Mouse (Mus musculus) heart, adult 8-10 months (tissue): ENCODE data around the gene Scn3b. TPM values are rescaled to one million over a fixed set of nuclear protein-coding genes. Genes with fewer than 3 reads are reported as not detected.

ENCODE experiments used
- DNase-seq: peaks from one replicate; pipeline ENCODE4 v3.0.0; 2022; ENCODE audit warnings: low spot score
- total RNA-seq, 4 experiments: library from RNA; stranded (reverse); gene quantifications; 2 replicates each; pipeline ENCODE4 v1.2.4; 2022

Gene Scn3b
- total RNA-seq, 4 experiments from 2014 or later, result 0.57 to 1.4 (median 0.74) TPM

- DNase-seq, result no peak
Measured at GRCm38 (mm10) chr9:40268748-40269102, 292 bp upstream of the Scn3b start.

DNA sequence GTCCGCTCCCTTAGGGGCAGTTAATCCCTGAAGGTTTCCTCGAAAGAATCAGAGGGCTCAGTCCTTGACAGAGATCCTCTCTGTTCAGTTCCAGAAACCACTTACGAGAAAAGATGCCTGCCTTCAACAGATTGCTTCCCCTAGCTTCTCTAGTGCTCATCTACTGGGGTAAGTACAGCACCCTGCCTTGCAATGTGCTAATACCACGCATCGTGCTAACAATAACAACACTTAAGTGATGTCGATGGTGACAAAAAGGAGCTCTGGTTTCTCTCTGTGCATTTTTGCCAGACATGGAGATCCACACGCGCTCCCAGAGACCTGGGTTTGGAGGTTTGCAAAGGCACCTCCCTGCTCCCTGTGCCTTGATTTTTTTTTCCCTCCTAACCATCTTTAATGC is 863 bp downstream of the Scn3b start:
- no peak for DNase-seq

- DNase-seq, result no peak
Measured at GRCm38 (mm10) chr9:40271075-40271474, 2.1 kb downstream of the Scn3b start.

DNA sequence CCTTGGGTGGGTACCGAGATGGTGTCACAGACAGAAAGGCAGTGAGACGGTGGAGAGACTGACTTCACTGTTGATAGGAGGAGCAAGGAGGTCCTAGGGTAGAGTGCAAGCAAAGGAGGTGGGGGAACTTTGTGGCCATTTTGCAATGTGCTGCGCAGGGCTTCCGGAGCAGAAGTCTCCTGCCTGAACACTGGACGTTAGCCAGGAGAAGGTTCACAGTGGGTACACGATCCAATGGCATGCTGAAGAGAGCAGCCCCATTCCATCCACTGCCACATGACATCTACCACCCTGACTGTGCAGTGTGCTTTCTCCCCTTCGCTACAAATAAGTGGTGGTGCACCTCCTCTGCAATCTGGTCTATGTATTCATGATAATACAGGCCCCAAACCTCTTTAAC is 3.8 kb downstream of the Scn3b start:
- no peak for DNase-seq

DNA sequence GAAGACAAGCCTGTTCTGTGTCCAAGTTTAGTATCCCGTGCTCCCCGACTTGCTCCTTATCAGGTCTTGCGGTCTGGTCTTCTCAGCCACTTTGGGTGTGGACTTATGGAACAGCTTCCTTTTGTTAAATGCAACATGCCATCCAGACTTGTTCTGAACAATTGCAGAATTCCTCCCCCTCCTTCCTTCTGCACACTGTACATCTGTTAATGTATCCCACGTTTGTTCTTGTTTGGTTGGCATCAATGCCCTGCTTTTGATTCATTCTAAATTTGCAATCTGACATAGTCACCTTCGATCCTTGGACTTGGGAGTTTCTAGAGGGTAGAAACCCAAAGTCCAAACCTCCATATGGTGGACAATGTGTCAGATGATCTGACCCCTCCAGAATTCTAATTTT is 6.9 kb downstream of the Scn3b start:
- DNase-seq, result no peak

DNA sequence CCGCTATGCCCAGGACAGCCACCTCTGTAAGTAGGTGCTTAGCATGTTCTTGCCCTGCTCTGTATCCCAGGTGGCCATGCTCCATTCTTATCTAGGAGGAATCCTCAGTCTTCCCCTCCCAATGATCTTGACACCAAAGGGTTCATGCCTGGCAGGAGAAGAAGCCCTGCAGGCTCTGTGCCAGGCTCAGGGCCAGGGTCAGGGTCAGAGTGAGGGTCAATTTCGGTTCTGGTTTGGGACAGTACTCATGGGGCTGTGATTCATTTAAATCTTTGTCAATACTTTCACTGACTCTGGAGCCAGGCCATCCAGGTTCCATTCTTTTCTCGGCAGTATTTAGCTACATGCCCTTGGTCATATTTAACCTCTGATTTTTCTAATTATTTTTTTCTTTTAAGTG is 8.7 kb downstream of the Scn3b start:
- no peak for DNase-seq

GRCm38 (mm10) chr9:40279438-40279837 is 10.4 kb downstream of the Scn3b start:
- DNase-seq, result no peak

DNA sequence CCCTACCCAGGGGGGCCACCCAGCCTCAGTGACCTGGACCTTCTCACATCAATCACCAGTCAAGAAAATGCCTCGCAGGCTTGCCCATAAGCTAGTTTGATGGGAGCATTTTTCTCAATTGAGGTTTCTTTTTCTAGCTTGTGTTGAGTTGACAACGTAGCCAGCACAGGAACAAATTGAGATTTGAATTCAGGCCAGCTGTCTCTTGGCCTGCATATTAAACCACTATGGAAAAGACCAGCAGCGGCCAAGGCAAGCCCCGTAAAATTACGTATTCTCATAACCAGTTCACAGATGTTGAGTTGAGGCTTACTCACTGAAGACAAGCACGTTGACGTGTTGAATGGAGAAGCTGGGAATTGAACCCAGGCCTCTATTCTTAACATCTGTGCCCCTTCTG is 14.0 kb downstream of the Scn3b start:
- DNase-seq, result no peak

DNA sequence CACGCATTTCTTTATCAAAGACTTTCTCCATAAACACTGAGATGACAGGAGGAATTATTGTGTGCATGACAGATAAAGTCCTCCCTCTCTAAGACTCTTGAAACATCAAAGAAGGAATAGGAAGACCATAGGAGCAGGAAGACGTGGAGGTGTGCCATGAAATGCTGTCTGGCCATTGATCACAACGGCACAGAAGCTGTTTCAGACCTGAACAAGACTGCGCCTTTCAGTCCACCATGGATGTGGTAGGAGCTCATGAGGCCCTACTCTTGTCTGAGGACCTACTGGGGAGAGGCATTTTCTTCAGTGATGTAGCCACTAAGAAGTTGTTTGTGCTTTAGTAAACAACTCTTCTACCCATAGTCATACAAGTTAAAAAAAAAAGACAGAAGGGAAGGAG is 23.5 kb downstream of the Scn3b start:
- no peak for DNase-seq

DNA sequence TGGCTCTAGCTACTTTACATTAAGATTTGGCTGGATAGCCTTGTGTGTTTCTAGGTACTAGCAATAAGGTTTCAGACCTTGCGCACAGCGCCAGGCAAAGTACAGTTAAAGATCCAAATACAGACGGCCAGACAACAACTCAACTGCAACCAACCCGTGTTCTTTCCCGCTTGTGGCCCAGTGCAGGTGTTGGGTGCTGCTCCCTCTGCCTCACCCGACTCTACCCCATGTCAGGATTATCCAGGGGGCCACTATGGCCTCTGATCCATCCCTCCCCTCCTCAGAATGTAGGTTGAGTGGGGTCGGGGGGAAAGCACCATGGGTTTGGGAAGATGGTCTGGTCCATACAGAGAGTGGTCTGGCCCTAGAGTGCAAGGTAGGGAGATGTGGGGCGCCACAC is 24.3 kb downstream of the Scn3b start:
- no peak for DNase-seq

DNA sequence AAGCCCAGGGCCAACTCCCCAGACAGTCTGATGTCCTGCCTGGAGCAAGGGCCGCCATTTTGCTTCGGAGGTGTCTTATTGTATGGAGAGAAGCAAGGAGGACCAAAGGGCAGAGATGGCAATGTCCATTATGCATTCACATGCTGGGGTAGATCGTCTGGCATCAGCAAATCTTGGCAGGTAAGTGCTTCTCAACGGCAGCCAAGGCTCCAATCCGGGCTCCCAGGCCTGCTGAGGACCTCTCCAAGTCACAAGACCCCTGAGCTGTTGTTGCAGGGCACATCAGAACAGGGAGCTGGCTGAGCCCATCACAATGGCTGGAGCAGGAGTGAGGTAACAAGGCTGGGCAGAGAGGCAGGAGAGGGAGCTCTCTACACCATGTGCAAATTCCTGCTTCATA is 24.7 kb downstream of the Scn3b start:
- DNase-seq, result no peak

GRCm38 (mm10) chr9:40294210-40294609 is 25.2 kb downstream of the Scn3b start:
- DNase-seq, result no peak

DNA sequence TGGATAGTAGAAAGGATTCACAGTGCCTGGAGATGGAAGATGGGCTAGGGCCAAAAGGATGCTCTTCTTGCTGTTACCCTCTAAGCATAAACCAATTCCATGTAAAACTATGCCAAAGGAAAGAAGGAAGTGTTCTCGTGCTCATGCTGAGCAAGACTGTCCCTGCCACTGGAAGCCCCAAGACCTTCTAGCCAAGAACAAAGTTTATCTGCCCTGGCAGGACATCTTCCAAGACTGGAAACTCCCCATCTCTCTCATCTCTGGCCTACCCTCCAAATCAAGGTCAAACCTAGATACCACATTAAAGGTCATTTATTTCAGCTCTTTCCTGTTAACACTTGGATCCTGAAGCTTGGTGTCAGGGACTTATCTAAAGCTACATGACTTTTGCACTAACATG is 25.8 kb downstream of the Scn3b start:
- DNase-seq, result no peak

DNA sequence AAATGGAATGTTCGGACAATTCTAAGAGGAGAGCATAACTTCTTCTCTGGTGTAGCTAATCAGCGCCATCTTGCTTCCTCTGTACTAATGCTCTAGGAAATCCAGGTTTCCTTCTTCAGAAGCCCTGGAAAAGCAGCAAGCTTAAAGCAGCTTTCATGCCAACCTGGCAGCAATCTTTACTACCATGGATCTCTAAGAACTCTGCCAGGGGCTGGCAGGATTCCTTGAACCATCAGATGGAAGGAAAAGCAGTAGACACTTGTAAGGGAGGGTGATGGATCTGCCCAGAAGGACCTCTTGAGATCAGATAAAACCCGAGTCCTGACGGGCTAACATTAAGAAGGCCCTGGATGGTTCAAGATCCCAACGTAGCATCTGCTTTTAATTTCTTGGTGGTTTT is 27.2 kb downstream of the Scn3b start:
- no peak for DNase-seq

DNA sequence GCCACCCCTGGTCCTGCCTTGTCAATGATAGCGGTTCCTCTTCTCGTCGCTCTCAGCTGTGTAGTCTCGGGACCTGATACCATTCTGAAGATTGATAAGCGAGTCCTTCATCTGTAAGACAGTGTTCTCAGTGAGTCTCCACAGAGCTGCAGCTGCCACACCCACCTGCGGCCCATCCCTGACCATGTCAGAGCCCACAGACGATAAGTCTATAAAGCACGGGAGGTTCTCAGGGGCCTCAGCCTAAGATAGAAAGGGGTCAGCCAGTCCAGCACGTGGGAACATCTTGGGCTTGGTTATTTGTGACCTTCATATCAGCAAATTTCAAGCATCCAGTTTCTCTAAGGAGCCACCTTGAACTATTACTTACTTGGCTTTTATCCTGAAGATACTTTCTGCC is 29.0 kb downstream of the Scn3b start:
- DNase-seq, result no peak

DNA sequence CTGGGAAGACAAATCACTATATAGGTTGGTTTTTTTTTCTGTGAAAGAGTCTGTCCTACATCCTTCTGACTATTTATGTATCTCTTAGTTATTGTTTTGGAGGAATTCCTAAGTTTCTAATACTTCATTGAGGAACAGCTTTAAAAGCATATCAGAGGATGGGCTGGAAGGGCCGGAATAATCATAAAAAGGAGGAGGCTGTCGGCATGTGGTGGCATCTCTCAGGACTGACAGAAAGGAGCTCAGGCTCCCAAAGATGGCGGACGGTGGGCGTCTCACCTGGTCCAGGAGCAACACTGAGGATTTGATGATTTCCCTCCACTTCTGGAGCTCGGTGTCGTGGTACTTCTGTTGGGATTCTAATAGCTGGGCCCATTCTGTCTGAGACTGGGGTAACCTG is 30.3 kb downstream of the Scn3b start:
- no peak for DNase-seq

DNA sequence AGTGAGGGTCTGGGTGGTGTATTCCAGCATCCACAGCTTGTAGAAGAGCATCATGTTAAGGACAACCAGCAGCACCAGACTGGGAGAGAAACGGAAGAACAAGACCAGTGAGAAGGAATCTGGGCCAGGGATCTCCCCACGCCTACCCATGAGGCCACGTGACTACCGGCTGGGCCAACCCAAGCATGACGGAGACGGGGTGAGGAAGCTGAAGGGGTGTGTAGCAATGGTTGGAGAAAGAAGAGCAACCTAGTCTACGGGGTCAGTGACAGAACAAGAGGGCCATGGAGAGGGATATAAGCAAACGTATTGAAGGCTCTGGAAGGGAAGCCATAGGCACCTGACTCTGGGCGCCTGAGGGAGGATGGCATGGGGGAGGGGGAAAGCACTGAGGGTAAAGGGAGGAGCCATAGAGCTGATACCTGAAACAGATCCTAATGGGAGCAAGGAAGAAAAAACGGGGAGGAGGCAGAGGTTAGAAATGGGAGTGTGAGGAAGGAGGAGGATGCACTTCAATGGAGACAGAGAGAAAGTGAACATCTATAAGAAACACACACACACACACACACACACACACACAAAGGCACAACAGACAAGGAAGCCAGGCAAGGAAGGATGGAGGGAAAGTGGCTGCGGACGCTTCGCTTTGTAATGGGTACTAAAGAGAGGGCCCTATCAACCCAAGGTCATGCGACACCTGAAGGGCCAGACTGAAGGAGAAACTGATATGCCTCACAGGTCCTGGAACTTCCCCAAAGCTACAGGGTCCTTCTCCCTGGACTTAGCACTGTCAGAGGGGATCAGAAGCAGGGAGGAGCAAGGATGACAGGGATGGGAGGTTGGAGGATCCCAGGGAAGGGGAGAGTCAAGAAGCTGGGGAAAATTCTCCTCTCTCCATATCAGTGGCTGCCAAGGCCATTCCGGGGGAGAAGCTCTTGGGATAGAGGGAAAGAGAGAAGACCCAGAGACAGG is 31.3 kb downstream of the Scn3b start:
- DNase-seq, result no peak

DNA sequence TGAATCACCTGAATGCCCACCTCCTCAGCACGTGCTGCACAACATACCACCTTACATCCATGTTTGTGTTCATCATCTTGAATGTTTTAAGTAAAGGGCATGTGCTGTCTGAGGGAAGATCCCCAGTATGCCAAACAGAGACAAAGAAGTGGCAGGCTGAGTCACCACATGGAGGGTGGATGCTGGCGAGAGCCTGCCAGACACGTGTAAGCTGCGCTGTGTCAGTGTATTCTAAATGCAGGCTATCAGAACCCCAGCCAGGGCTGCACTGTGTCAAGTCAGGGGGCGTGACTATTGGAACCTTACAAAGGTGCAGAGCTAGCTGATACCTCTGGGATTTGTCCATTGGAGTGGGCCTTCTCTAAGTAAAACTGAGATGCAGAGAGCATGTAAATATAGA is 32.5 kb downstream of the Scn3b start:
- DNase-seq, result no peak

DNA sequence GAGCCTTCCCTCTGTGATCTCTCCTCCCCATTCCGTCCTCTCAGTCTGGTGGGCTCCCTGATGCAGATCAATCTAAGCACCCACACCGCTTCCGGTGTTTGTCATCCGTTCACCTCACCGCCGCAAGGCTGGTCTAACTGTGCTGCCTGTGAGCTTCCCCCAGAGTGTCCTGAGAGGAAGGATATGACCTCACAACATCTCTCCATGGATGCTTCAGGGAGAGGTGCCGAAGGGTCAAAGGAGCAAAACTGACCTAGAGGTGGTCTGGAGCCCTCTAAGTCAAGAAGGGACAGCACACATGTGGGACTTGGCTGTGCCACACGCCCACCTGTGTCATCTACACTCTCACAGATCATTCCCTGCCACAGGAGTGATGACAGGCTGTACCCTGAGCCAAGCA is 33.4 kb downstream of the Scn3b start:
- DNase-seq, result no peak

DNA sequence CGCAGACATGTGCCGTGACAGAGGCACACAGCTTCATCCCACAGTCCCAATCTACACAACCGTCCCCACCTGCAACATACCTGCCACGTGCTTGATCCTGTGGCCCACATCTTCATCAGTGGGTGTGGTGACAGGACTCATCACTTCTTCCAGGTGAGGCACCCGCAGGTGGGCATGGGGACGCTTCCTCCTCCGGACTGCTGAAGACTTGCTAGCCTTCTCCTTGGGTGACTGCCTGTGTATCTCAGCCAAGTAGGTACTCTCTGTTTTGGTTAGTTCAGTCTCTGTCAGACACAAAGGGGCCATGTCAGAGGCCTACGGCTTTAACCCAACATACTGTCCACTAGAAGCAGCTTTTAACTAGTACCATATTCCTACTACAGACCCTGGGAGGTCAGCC is 35.2 kb downstream of the Scn3b start:
- DNase-seq, result no peak

DNA sequence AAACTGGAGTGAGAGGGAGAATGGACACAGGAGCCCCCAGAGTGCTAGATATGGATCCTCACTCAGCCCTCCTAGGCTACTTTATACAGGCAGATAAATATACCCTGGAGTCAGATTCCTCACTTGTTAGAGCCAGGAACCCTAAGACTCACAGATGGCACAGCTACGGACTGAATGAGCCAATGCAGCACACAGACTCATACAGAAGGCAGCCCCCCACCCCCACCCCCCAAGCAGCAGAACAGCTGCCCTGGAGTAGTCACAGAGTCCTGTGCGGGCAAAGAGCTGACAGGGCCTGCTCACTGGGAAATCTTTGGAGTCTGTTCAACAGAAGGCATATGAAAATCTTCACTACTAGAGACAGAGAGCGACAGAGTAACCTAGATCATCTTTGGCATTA is 38.3 kb downstream of the Scn3b start:
- DNase-seq, result no peak

- DNase-seq, result no peak
Measured at GRCm38 (mm10) chr9:40309876-40310275, 40.9 kb downstream of the Scn3b start.

GRCm38 (mm10) chr9:40311813-40312212 is 42.8 kb downstream of the Scn3b start:
- DNase-seq, result no peak
